Mouse (Mus musculus): ENCODE measurements at regions not wholly inside any gene's neighbourhood (a gene's known extent, or its start where the extent isn't known, plus 50 kb on each side); places are given as distances from the start of the nearest gene placed in this dataset.

GRCm38 (mm10) chr17:15640776-15641175, 64.0 kb upstream of the Chd1 start:
- Histone ChIP-seq H3K9me3 (ENCODE audit: control insufficient read depth, low read length) (no peaks in the 10 kb centered on the region), H3K36me3 (replicated peaks; ENCODE audit: control insufficient read depth, insufficient read depth, low read depth) (no peaks in the 10 kb centered on the region), H3K9ac (replicated peaks) (no peak overlapping the region), H3K27me3 (ENCODE audit: control insufficient read depth, insufficient read depth, low read length) (no peaks in the 10 kb centered on the region), H3K4me3 (ENCODE audit: insufficient read depth in 1 of 2, low read depth in 2 of 2, low read length in 2 of 2) (no peak overlapping the region), H3K27ac (no peak overlapping the region), H3K4me2 (ENCODE audit: low read depth) (no peak overlapping the region), H3K4me1 (replicated peaks; ENCODE audit: control insufficient read depth in 2 of 2, insufficient read depth in 2 of 2, low read length in 1 of 2) (no peaks in the 10 kb centered on the region)
- TF ChIP-seq CTCF (IDR thresholded peaks at IDR 0.05; ENCODE audit: low read depth) (no peak), EP300 (IDR thresholded peaks at IDR 0.05; ENCODE audit: low read depth) (no peak)
- DNase-seq (ENCODE audit: low read depth in 3 of 3, low spot score in 3 of 3) (no peak), ATAC-seq (ENCODE audit: insufficient read depth) (no peak)
- 50% methylated on average over 3 of the region's 3 CpGs for WGBS (ENCODE audit: insufficient replicate concordance)

- H3K27me3 ChIP-seq (ENCODE audit: control insufficient read depth, insufficient read depth, low read length) = no peaks in the 10 kb centered on the region
- ATAC-seq (ENCODE audit: insufficient read depth) (no peak), DNase-seq (ENCODE audit: low read depth in 3 of 3, low spot score in 3 of 3) (no peak)
- no peak overlapping the region for H3K9ac ChIP-seq (replicated peaks)
- H3K4me1 ChIP-seq (replicated peaks; ENCODE audit: control insufficient read depth in 2 of 2, insufficient read depth in 2 of 2, low read length in 1 of 2) = no peaks in the 10 kb centered on the region
- H3K27ac ChIP-seq = no peak overlapping the region
- H3K4me2 ChIP-seq (ENCODE audit: low read depth) = no peak overlapping the region
- no peaks in the 10 kb centered on the region for H3K9me3 ChIP-seq (ENCODE audit: control insufficient read depth, low read length)
- WGBS (ENCODE audit: insufficient replicate concordance) = 62% methylated on average over 3 of the region's 3 CpGs
- no peak overlapping the region for H3K4me3 ChIP-seq (ENCODE audit: insufficient read depth in 1 of 2, low read depth in 2 of 2, low read length in 2 of 2)
- H3K36me3 ChIP-seq (replicated peaks; ENCODE audit: control insufficient read depth, insufficient read depth, low read depth) = no peaks in the 10 kb centered on the region
- TF ChIP-seq EP300 (IDR thresholded peaks at IDR 0.05; ENCODE audit: low read depth) = no peak
- TF ChIP-seq CTCF (IDR thresholded peaks at IDR 0.05; ENCODE audit: low read depth) = no peak
These were observed 63.0 kb upstream of the Chd1 start for GRCm38 (mm10) chr17:15641764-15642163.

GRCm38 (mm10) chr17:15646768-15647167, 58.0 kb upstream of the Chd1 start:
- ATAC-seq (ENCODE audit: insufficient read depth) (no peak), DNase-seq (ENCODE audit: low read depth in 3 of 3, low spot score in 3 of 3) (no peak)
- WGBS (ENCODE audit: insufficient replicate concordance) = 49% methylated on average over 1 of the region's 1 CpGs
- Histone ChIP-seq H3K27ac (no peak overlapping the region), H3K27me3 (ENCODE audit: control insufficient read depth, insufficient read depth, low read length) (no peaks in the 10 kb centered on the region), H3K4me3 (ENCODE audit: insufficient read depth in 1 of 2, low read depth in 2 of 2, low read length in 2 of 2) (no peak overlapping the region), H3K4me1 (replicated peaks; ENCODE audit: control insufficient read depth in 2 of 2, insufficient read depth in 2 of 2, low read length in 1 of 2) (no peaks in the 10 kb centered on the region), H3K9me3 (ENCODE audit: control insufficient read depth, low read length) (no peaks in the 10 kb centered on the region), H3K9ac (replicated peaks) (no peak overlapping the region), H3K36me3 (replicated peaks; ENCODE audit: control insufficient read depth, insufficient read depth, low read depth) (no peaks in the 10 kb centered on the region), H3K4me2 (ENCODE audit: low read depth) (no peak overlapping the region)
- TF ChIP-seq EP300 (IDR thresholded peaks at IDR 0.05; ENCODE audit: low read depth) (no peak), CTCF (IDR thresholded peaks at IDR 0.05; ENCODE audit: low read depth) (no peak)

- H3K4me1 ChIP-seq (replicated peaks; ENCODE audit: control insufficient read depth in 2 of 2, insufficient read depth in 2 of 2, low read length in 1 of 2) = no peaks in the 10 kb centered on the region
- no peaks in the 10 kb centered on the region for H3K36me3 ChIP-seq (replicated peaks; ENCODE audit: control insufficient read depth, insufficient read depth, low read depth)
- H3K4me2 ChIP-seq (ENCODE audit: low read depth) = no peak overlapping the region
- no peak overlapping the region for H3K27ac ChIP-seq
- DNase-seq (ENCODE audit: low read depth in 3 of 3, low spot score in 3 of 3) = no peak
- ATAC-seq (ENCODE audit: insufficient read depth) = no peak
- TF ChIP-seq EP300 (IDR thresholded peaks at IDR 0.05; ENCODE audit: low read depth) (no peak), CTCF (IDR thresholded peaks at IDR 0.05; ENCODE audit: low read depth) (no peak)
- no peaks in the 10 kb centered on the region for H3K9me3 ChIP-seq (ENCODE audit: control insufficient read depth, low read length)
- 44% methylated on average over 8 of the region's 8 CpGs for WGBS (ENCODE audit: insufficient replicate concordance)
- no peak overlapping the region for H3K9ac ChIP-seq (replicated peaks)
- H3K4me3 ChIP-seq (ENCODE audit: insufficient read depth in 1 of 2, low read depth in 2 of 2, low read length in 2 of 2) = no peak overlapping the region
- no peaks in the 10 kb centered on the region for H3K27me3 ChIP-seq (ENCODE audit: control insufficient read depth, insufficient read depth, low read length)
These were observed 54.6 kb upstream of the Chd1 start for GRCm38 (mm10) chr17:15650089-15650742.

GRCm38 (mm10) chr17:15651869-15652268, 52.9 kb upstream of the Chd1 start:
- Histone ChIP-seq H3K4me2 (ENCODE audit: low read depth) (no peak overlapping the region), H3K27me3 (ENCODE audit: control insufficient read depth, insufficient read depth, low read length) (no peaks in the 10 kb centered on the region), H3K4me1 (replicated peaks; ENCODE audit: control insufficient read depth in 2 of 2, insufficient read depth in 2 of 2, low read length in 1 of 2) (no peaks in the 10 kb centered on the region), H3K4me3 (ENCODE audit: insufficient read depth in 1 of 2, low read depth in 2 of 2, low read length in 2 of 2) (no peak overlapping the region), H3K36me3 (replicated peaks; ENCODE audit: control insufficient read depth, insufficient read depth, low read depth) (no peaks in the 10 kb centered on the region), H3K9ac (replicated peaks) (no peak overlapping the region), H3K27ac (no peak overlapping the region), H3K9me3 (ENCODE audit: control insufficient read depth, low read length) (no peaks in the 10 kb centered on the region)
- WGBS (ENCODE audit: insufficient replicate concordance) = 43% methylated on average over 3 of the region's 3 CpGs
- DNase-seq (ENCODE audit: low read depth in 3 of 3, low spot score in 3 of 3) (no peak), ATAC-seq (ENCODE audit: insufficient read depth) (no peak)
- TF ChIP-seq CTCF (IDR thresholded peaks at IDR 0.05; ENCODE audit: low read depth) = no peak
- no peak for TF ChIP-seq EP300 (IDR thresholded peaks at IDR 0.05; ENCODE audit: low read depth)

Measured in liver, embryonic 14.5 days (tissue).